Mouse (Mus musculus) hindlimb bud, embryonic 11.5 days (tissue): Measurements from ENCODE around the gene Defb46.

Source experiments
- DNase-seq: peaks from one replicate; pipeline ENCODE4 v3.0.0-alpha.2; 2012; ENCODE audit warnings: low read depth, low spot score; ENCODE audit errors: extremely low spot score

Defb46 gene

GRCm38 (mm10) chr8:19239616-19240015 is at the start of gene Defb46:
Gene Defb46, plus strand, starts transcription at chr8:19239916.
- DNase-seq: no peak

- DNase-seq: no peak
Observed at GRCm38 (mm10) chr8:19225161-19225560, 14.6 kb upstream of the Defb46 start, which contains the start of gene Defb6. Gene Defb6, plus strand, starts transcription at chr8:19225478.

- DNase-seq: no peak
Observed at GRCm38 (mm10) chr8:19238101-19238500, 1.6 kb upstream of the Defb46 start.

- DNase-seq: no peak
Observed at GRCm38 (mm10) chr8:19247280-19247679, 7.6 kb downstream of the Defb46 start, which contains the start of gene Defb5. Gene Defb5, plus strand, starts transcription at chr8:19247580.

GRCm38 (mm10) chr8:19258136-19258535 is 18.4 kb downstream of the Defb46 start:
- no peak for DNase-seq

GRCm38 (mm10) chr8:19259667-19260066 is 20.0 kb downstream of the Defb46 start:
- DNase-seq: no peak
